Mouse (Mus musculus): ENCODE results near the gene A830031A19Rik. TPM values are rescaled to one million over a fixed set of nuclear protein-coding genes. Genes with fewer than 3 reads are reported as not detected.

A830031A19Rik gene
- polyA plus RNA-seq, 1 experiment from 2014 or later: not detected

GRCm38 (mm10) chr11:24107414-24107813 lies 32.6 kb upstream of the A830031A19Rik start:
- ChIA-PET CTCF (no interaction called here), POLR2A (no interaction called here)
- H3K27me3 ChIP-seq: peaks cover 66% of the 10 kb centered on the region
- no peak for DNase-seq (ENCODE audit: low read depth, low spot score)
- in situ Hi-C loops (cut with MboI; ENCODE audit: low pct_unique_long_range_greater_than_20kb): no loop called here
- no peak for TF ChIP-seq CTCF (IDR thresholded peaks at IDR 0.05)
- ATAC-seq: no peak

GRCm38 (mm10) chr11:24103128-24103742 lies 28.4 kb upstream of the A830031A19Rik start:
- in situ Hi-C loops (cut with MboI; ENCODE audit: low pct_unique_long_range_greater_than_20kb): no loop called here
- no peak for ATAC-seq
- peaks cover 60% of the 10 kb centered on the region for H3K27me3 ChIP-seq
- ChIA-PET POLR2A (no interaction called here), CTCF (no interaction called here)
- no peak for TF ChIP-seq CTCF (IDR thresholded peaks at IDR 0.05)
- DNase-seq (ENCODE audit: low read depth, low spot score): no peak

DNA sequence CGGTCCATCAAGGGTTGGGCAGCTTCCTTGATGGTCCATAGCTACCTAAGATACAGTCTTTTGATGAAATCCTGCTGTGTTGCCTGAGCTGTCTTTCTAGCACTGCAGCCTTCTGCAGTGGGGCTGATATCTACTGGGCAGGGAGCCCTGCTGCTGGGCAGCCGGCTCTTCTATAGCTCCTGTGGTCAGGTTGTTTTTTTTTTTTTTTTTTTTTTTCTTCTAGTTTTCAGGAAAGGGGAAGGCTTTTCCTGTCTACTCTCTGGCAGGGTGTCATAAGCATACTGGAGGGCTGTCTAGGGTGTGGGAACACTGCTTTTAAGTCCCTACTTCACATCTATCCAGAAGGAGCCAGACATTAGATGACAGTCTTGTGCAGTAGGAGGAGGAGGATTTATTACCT lies 27.5 kb upstream of the A830031A19Rik start:
- no peak for DNase-seq (ENCODE audit: low read depth, low spot score)
- CTCF ChIA-PET: no interaction called here
- no peak for ATAC-seq
- peaks cover 61% of the 10 kb centered on the region for H3K27me3 ChIP-seq
- TF ChIP-seq CTCF (IDR thresholded peaks at IDR 0.05): no peak
- in situ Hi-C loops (cut with MboI; ENCODE audit: low pct_unique_long_range_greater_than_20kb): no loop called here
- POLR2A ChIA-PET: interaction anchor here (0.6 kb wide), 1 partner anchor 916 kb away, joined by 6 read pairs; no protein-coding TSS in a partner anchor

DNA sequence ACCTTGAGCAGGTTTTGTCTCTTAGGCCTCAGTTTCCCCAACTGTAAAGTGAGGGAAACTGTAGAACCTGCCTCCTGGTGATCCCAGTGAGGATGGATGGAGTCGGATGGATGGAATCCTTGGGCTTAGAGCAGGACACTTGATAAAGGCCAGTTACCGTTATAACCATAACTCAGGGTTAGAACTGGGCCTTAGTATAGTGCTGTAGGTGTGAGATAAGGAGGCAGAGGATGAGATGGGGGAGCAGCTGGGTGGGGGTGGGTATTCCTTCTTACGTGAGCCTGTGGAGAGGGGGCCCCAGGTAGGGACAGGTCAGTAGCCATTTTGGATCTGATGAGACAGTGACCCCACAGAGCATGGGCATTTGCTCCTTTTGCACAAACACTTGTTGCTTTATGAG lies 26.8 kb upstream of the A830031A19Rik start:
- ATAC-seq (no peak), DNase-seq (ENCODE audit: low read depth, low spot score) (no peak)
- in situ Hi-C loops (cut with MboI; ENCODE audit: low pct_unique_long_range_greater_than_20kb): no loop called here
- CTCF ChIA-PET: no interaction called here
- POLR2A ChIA-PET: no interaction called here
- TF ChIP-seq CTCF (IDR thresholded peaks at IDR 0.05): no peak
- peaks cover 61% of the 10 kb centered on the region for H3K27me3 ChIP-seq

GRCm38 (mm10) chr11:24100449-24101070 lies 25.7 kb upstream of the A830031A19Rik start:
- ChIA-PET POLR2A (no interaction called here), CTCF (no interaction called here)
- ATAC-seq (no peak), DNase-seq (ENCODE audit: low read depth, low spot score) (no peak)
- TF ChIP-seq CTCF (IDR thresholded peaks at IDR 0.05): no peak
- H3K27me3 ChIP-seq: peaks cover 64% of the 10 kb centered on the region
- in situ Hi-C loops (cut with MboI; ENCODE audit: low pct_unique_long_range_greater_than_20kb): no loop called here

DNA sequence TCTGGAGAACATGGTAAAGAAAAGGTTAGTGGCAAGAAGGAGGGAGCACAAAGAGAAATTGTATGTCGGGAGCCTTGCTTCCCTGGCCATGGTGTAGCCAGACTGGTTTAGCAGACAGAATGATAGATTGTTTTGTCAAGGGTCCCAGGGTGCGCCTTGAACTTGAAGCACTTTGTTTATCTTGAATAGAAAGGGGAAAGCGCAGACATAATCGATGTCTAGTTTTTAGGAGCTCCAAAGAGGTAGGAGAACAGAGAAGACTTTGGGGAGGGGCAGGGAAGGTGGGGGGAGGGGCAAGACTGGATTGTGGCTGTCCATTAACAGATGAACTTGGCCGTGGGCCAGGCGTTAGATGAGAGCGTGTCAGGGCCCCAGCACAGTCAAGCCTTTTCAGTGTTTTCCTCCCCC lies 25.0 kb upstream of the A830031A19Rik start:
- CTCF ChIA-PET: no interaction called here
- POLR2A ChIA-PET: no interaction called here
- DNase-seq (ENCODE audit: low read depth, low spot score): no peak
- ATAC-seq: no peak
- no peak for TF ChIP-seq CTCF (IDR thresholded peaks at IDR 0.05)
- in situ Hi-C loops (cut with MboI; ENCODE audit: low pct_unique_long_range_greater_than_20kb): no loop called here
- H3K27me3 ChIP-seq: peaks cover 64% of the 10 kb centered on the region

DNA sequence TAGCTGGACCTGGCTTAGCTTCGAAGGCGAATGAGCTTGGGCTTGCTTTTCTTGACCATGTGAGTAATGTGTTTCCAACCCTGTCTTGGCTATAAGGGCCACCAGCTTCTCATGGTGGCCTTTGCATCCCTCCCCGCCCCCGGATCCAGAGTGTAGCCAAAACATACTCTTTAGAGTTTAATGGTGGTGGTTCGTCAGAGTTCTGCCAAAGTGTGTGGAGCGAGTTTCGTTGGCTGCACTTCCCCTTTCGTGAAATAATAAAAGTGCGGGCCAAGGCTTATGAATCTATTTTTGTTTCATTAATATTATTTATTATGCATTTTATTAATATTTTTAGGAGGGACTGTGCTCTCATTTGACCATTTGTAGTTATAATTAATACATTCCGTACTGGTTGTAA lies 24.4 kb upstream of the A830031A19Rik start:
- no peak for TF ChIP-seq CTCF (IDR thresholded peaks at IDR 0.05)
- peaks cover 63% of the 10 kb centered on the region for H3K27me3 ChIP-seq
- in situ Hi-C loops (cut with MboI; ENCODE audit: low pct_unique_long_range_greater_than_20kb): no loop called here
- ATAC-seq: no peak
- ChIA-PET POLR2A (no interaction called here), CTCF (no interaction called here)
- no peak for DNase-seq (ENCODE audit: low read depth, low spot score)

DNA sequence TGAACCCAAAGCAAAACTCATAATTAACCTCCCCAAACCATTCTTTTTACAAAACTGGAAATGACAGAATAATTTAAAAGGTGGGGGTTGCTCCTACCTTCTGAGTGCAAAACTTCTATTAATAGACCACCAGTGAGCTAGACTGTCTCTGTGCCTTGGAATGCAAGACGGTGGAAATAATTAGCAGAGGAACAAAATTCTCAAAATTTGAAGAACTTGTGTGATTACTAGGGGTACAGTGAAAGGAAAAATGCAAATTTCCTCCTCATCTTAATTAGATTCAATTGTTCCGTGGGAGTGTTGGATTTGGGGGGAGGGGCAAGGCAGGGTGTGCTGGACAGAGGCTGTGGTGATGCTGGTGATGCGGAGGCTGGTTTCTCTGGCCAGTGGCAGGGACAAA lies 23.8 kb upstream of the A830031A19Rik start:
- TF ChIP-seq CTCF (IDR thresholded peaks at IDR 0.05): no peak
- ChIA-PET CTCF (no interaction called here), POLR2A (no interaction called here)
- DNase-seq (ENCODE audit: low read depth, low spot score) (no peak), ATAC-seq (no peak)
- peaks cover 68% of the 10 kb centered on the region for H3K27me3 ChIP-seq
- in situ Hi-C loops (cut with MboI; ENCODE audit: low pct_unique_long_range_greater_than_20kb): no loop called here

DNA sequence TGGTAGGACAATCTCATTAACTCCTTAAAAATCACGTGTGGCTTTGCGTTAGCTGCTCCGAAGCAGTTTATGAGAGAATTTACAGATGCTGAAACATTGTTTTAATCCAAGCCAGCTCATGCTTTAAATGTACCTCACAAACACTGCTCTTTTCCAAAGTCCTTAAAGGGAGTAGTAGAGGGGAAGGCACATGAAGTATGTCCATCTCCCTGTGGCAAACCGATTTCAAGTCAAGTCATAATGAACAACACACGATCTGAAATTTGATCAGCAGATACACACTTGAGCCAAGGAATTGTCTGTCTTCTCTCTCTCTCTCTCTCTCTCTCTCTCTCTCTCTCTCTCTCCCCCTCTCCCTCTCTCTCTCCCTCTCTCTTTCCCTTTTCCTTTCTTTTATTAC lies 23.2 kb upstream of the A830031A19Rik start:
- no peak for TF ChIP-seq CTCF (IDR thresholded peaks at IDR 0.05)
- ChIA-PET CTCF (no interaction called here), POLR2A (no interaction called here)
- no peak for ATAC-seq
- H3K27me3 ChIP-seq: peaks cover 73% of the 10 kb centered on the region
- in situ Hi-C loops (cut with MboI; ENCODE audit: low pct_unique_long_range_greater_than_20kb): no loop called here
- DNase-seq (ENCODE audit: low read depth, low spot score): no peak

DNA sequence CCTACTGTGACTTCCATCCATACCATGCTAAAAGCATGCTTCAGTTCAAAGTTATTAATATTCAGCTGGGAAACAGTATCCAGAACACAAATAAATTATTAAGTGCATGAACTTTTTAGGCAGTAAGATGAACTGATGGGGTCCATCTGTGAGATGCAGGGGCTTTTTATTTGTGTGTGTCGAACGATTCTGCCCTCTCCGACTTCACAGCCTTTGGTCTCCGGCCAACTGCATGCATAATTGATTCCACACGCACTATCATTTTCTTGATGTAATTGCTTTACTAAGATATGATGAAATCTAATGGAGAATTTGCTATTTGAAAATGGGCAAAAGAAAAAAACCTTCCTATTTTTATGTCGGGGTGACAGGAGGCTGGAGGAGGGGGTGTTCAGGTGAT lies 22.2 kb upstream of the A830031A19Rik start:
- ATAC-seq: no peak
- TF ChIP-seq CTCF (IDR thresholded peaks at IDR 0.05): no peak
- H3K27me3 ChIP-seq: peaks cover 77% of the 10 kb centered on the region
- CTCF ChIA-PET: no interaction called here
- in situ Hi-C loops (cut with MboI; ENCODE audit: low pct_unique_long_range_greater_than_20kb): no loop called here
- DNase-seq (ENCODE audit: low read depth, low spot score): no peak
- POLR2A ChIA-PET: no interaction called here

DNA sequence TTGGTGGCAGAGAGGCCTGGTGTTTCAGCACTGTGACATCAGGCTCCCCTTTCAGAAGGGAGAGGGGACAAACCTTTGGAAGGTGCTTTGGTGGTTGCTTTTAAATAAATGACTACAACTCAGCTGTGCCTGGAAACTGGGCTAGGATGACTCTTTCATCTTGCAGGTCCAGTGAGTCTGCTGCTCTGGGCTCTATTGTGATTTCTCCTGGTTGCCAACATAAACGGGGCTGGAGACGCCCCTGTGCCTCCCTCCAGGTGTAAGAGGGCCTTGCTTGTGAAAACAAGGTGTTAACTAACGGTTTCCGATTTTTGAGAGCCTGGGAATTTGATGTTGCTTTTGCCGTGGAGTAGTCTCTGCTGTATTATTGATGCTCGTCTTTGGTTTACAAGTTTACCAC lies 21.6 kb upstream of the A830031A19Rik start:
- in situ Hi-C loops (cut with MboI; ENCODE audit: low pct_unique_long_range_greater_than_20kb): no loop called here
- no peak for DNase-seq (ENCODE audit: low read depth, low spot score)
- ATAC-seq: no peak
- ChIA-PET POLR2A (no interaction called here), CTCF (no interaction called here)
- peaks cover 77% of the 10 kb centered on the region for H3K27me3 ChIP-seq
- TF ChIP-seq CTCF (IDR thresholded peaks at IDR 0.05): no peak
